Mouse (Mus musculus) megakaryocyte, embryonic 14.5 days (primary cell): Measurements from ENCODE around the gene Cep152. TPM values are rescaled to one million over a fixed set of nuclear protein-coding genes. Genes with fewer than 3 reads are reported as not detected.

Source experiments
- H3K27me3 ChIP-seq: replicated peaks from 2 replicates; pipeline ENCODE3; 2012; ENCODE audit warnings: inconsistent platforms
- H3K36me3 ChIP-seq: replicated peaks from 2 replicates; pipeline ENCODE3; 2012; ENCODE audit warnings: low read length, inconsistent platforms, mixed read lengths
- H3K4me1 ChIP-seq: 2 replicates; pipeline ENCODE4 v1.6.1; 2012; ENCODE audit warnings: inconsistent platforms
- H3K4me3 ChIP-seq: replicated peaks from 2 replicates; pipeline ENCODE3; 2012; ENCODE audit warnings: moderate library complexity, mild to moderate bottlenecking, inconsistent platforms
- H3K9me3 ChIP-seq: 2 replicates; pipeline ENCODE4 v1.6.1; 2012; ENCODE audit warnings: inconsistent platforms
- FLI1 ChIP-seq: IDR thresholded peaks from 2 replicates; pipeline ENCODE4 v1.6.1; 2012; ENCODE audit warnings: low read length, inconsistent platforms, mixed read lengths
- GATA1 ChIP-seq: IDR thresholded peaks from 3 replicates; pipeline ENCODE4 v1.6.1; 2012; ENCODE audit warnings: mixed read lengths, low read length, inconsistent platforms, borderline replicate concordance
- polyA plus RNA-seq: library from polyadenylated mRNA; stranded (reverse); fragments of >175 nt; gene quantifications from 2 replicates; pipeline ENCODE4 v1.2.3, GENCODE M21; 2012; ENCODE audit warnings: low replicate concordance; ENCODE audit not compliant: insufficient read depth

Gene Cep152
- polyA plus RNA-seq, 1 experiment = 0.58 TPM

DNA sequence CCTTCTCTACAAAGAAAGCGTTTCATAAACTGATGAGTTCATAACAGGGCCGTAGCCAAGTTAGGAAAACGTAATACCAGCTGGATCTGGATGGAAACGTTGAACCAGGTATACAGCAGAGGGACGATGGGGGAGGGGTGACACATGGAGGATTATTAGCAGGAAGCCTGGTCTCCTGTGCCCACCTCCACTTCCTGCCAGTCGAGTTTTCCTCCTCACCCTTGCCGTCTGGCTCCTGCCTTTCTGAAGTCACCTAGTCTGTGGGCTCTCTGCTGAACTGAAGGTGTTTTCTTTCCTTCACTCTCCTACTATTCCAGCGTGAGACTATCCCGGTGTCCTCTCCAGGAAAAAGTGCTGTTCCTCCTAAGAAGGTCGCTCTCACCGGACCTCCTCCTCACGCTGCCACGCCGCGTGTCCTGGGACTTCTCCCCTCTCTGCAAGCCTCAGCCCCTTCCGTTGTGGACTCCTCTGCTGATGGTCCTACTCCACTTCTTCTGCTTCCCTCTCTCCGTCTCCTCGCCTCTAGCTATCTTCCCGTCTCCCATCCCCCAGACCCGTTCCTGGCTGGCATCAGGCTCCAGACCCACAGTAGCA is 35.7 kb upstream of the Cep152 start:
- Histone ChIP-seq H3K4me1 (peaks cover 22% of the 10 kb centered on the region), H3K4me3 (peak overlapping the region; percentile 31), H3K36me3 (no peaks in the 10 kb centered on the region), H3K9me3 (peaks cover 5% of the 10 kb centered on the region), H3K27me3 (peaks cover 34% of the 10 kb centered on the region)
- TF ChIP-seq FLI1 (no peak), GATA1 (no peak)

DNA sequence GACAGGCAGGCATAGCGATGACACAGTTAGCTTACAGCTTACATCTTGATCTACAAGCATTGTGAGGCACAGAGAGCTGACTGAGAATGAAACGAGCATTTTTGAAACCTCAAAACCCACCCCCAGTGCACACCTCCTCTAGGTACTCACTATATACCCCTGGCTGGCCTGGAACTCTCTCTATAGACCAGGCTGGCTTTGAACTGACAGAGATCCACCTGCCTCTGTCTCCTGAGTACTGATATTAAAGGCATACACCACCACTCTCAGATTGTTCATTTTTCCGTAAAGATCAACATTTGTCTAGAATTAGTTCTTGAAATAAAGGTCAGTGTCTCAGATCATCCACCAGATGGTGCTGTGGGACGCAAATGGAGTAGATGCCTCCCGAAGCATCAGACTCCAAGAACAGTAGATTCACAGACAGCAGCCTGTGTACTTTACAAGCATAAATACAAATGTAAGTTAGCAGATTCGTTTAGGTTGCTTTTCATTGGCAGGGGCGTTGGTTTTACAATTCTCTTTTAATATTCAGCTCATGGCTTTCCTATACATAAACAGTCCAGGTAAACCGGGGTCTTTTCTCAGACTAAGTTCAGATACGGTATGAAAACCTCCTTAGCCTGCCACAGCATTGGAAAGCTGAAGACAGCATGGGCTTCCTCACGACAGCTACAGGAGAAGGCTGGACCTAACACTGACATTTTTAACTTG is 35.1 kb upstream of the Cep152 start:
- Histone ChIP-seq H3K27me3 (peaks cover 36% of the 10 kb centered on the region), H3K4me1 (peaks cover 17% of the 10 kb centered on the region), H3K9me3 (peaks cover 5% of the 10 kb centered on the region), H3K4me3 (peak overlapping the region; percentile 65), H3K36me3 (no peaks in the 10 kb centered on the region)
- TF ChIP-seq FLI1 (no peak), GATA1 (no peak)

DNA sequence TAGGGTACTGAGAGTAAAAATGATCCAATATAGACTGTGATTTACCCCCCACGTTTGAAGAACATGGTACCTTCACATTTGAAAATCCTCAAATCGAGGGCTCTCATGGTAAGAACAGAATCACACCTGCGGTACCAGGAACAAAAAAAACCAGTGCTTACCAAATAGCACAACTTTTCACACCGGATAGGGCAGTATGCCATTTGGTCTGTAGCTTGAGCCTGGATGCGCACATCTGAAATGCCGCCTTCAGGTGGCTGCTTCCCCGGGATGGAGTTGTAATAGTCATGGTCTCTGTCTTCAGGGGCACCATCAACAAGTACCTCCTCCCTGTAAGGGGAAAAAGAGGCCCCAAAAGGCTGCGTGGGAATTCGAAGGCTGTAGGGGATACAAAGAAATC is 30.5 kb upstream of the Cep152 start:
- no peaks in the 10 kb centered on the region for H3K36me3 ChIP-seq
- peaks cover 10% of the 10 kb centered on the region; the same call in 1 of the 2 replicates for H3K4me1 ChIP-seq
- H3K9me3 ChIP-seq = peaks cover 5% of the 10 kb centered on the region
- H3K27me3 ChIP-seq = peaks cover 32% of the 10 kb centered on the region
- H3K4me3 ChIP-seq = no peak overlapping the region
- TF ChIP-seq GATA1 (no peak), FLI1 (no peak)

DNA sequence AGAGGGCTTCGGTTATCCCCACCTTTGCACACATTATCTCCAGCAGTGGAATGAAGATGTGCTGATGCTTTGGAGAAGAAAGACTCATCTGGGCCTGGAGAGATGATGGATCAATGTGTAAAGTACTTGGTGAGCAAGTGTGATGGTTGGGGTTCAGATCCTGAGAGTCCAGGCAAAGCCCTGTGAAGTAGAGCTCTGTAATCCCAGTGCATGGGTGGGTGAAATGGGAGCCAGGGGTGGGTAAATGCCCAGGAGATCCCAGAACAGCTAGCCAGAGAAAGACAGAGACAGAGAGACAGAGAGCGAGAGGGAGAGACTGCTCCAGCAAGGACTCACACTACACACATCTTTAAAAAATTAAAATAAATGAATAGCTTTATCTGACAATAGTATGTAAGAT is 28.4 kb upstream of the Cep152 start:
- Histone ChIP-seq H3K4me3 (no peak overlapping the region), H3K4me1 (peaks cover 4% of the 10 kb centered on the region; the same call in 1 of the 2 replicates), H3K9me3 (peaks cover under 1% of the 10 kb centered on the region), H3K27me3 (peaks cover 43% of the 10 kb centered on the region), H3K36me3 (no peaks in the 10 kb centered on the region)
- TF ChIP-seq GATA1 (no peak), FLI1 (no peak)

DNA sequence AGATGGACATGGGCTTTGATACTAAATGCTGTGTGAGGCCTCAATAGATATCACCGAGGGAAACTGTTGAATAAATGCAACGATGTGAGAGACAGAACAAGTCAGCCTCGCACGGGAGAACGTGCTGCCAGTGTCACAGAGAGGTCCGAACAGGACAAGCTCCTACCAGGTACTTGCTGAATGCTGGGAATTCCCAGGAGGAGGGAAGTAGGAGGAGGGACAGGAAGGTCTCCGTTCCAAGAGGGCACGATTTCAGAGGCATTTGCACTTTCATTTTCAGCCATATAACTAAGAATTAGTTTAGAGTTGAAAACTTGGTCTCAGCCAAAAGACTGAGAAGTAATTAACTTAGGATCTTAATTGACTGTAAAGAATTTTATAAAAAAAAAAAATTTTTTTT is 26.6 kb upstream of the Cep152 start:
- no peaks in the 10 kb centered on the region for H3K9me3 ChIP-seq
- no peaks in the 10 kb centered on the region for H3K36me3 ChIP-seq
- peaks cover 4% of the 10 kb centered on the region; the same call in 1 of the 2 replicates for H3K4me1 ChIP-seq
- H3K4me3 ChIP-seq = no peak overlapping the region
- TF ChIP-seq FLI1 (no peak), GATA1 (no peak)
- H3K27me3 ChIP-seq = peaks cover 52% of the 10 kb centered on the region

DNA sequence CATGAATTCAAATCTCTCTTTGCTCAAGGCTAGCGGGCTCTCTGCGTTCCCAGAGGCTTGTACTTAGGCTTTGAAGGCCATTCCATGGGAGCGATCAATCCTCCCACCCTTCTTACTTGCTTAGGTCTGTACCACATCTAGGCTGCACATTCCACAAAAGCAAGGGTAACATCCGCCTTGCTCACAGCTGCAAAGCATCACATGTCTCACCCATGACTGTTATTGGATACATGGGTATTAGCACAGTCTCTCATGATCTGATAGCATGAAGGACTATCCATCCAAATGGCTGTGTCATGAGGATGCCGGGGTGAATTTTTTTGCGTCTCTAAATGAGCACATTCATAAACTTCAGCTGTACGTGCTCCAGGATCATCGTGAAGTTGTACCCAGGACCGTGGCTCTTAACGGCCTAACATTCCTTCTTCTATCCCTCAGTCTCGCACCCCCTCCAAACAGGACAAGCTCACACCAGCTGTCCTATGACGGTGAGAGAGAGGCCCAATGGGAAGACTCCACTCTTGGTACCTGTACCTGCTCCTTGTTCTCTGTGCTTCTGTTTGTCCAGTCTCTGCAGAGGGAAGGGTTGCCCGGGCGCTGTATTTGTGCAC is 25.9 kb upstream of the Cep152 start:
- TF ChIP-seq FLI1 = no peak
- no peak for TF ChIP-seq GATA1
- no peaks in the 10 kb centered on the region for H3K36me3 ChIP-seq
- peaks cover 4% of the 10 kb centered on the region; the same call in 1 of the 2 replicates for H3K4me1 ChIP-seq
- no peaks in the 10 kb centered on the region for H3K9me3 ChIP-seq
- H3K27me3 ChIP-seq = peaks cover 52% of the 10 kb centered on the region
- H3K4me3 ChIP-seq = no peak overlapping the region

DNA sequence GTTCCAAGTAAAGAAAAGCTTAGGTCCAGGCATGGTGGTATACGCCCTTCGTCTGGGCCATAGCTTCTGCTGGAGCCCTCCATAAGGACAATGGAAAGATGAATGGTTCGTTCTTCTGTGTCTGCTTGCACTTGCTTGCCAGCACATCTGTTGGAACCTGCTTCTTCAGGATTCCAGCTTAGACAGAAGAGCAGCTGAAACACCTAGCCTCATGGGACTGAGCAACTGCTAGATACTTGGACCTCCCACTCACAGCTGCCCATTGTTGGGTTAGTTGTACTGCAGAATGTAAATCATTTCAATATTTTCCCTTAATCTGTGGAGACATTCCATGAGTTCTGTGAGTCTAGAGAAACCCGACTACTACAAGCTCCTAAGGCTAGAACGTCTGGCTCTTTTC is 25.1 kb upstream of the Cep152 start:
- H3K4me3 ChIP-seq = no peak overlapping the region
- peaks cover 48% of the 10 kb centered on the region for H3K27me3 ChIP-seq
- peaks cover 4% of the 10 kb centered on the region; the same call in 1 of the 2 replicates for H3K4me1 ChIP-seq
- no peaks in the 10 kb centered on the region for H3K36me3 ChIP-seq
- TF ChIP-seq GATA1 = no peak
- no peak for TF ChIP-seq FLI1
- H3K9me3 ChIP-seq = no peaks in the 10 kb centered on the region

DNA sequence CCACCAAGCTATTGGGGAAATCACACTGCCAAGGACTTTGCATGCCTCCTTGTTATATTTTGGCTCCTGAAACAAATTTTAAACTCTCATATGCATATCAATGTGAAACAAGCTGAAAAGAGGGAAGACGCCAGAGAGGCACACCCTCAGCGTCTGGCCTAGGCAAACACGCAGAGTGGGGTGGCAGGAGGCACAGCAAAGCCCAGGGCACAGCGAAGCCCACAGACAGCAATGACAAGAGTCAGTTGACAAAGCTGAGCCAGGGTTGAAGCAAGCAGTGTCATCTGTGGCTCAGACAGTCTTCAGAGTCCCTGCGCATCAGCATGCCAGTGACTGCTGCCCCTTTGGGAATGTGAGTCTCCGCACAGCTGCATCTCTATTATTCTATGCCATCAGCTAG is 20.0 kb upstream of the Cep152 start:
- peaks cover 4% of the 10 kb centered on the region; the same call in 1 of the 2 replicates for H3K4me1 ChIP-seq
- no peak overlapping the region for H3K4me3 ChIP-seq
- H3K27me3 ChIP-seq = peaks cover 30% of the 10 kb centered on the region
- no peaks in the 10 kb centered on the region for H3K9me3 ChIP-seq
- H3K36me3 ChIP-seq = no peaks in the 10 kb centered on the region
- TF ChIP-seq FLI1 (no peak), GATA1 (no peak)

DNA sequence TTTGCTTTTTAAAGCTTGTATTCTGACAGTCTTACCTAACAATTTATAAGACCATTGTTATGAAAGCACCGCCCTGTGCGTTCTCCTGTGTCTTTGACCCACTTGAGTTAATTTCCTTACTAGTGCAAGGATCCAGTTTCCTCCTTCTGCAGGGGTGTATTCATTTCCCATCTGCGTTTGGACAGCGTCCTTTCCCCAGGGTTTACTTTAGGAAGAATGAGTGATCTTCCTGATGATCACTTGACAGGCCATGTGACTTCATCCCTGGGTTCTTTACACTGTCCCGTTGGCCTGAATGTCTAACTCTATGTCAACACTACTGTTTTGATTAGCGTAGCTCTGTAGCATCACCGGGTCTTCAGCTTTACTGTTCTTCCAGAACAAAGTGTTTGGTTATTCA is 12.4 kb upstream of the Cep152 start:
- Histone ChIP-seq H3K36me3 (no peaks in the 10 kb centered on the region), H3K4me1 (no peaks in the 10 kb centered on the region), H3K27me3 (peaks cover 13% of the 10 kb centered on the region), H3K4me3 (no peak overlapping the region), H3K9me3 (no peaks in the 10 kb centered on the region)
- TF ChIP-seq GATA1 (no peak), FLI1 (no peak)

DNA sequence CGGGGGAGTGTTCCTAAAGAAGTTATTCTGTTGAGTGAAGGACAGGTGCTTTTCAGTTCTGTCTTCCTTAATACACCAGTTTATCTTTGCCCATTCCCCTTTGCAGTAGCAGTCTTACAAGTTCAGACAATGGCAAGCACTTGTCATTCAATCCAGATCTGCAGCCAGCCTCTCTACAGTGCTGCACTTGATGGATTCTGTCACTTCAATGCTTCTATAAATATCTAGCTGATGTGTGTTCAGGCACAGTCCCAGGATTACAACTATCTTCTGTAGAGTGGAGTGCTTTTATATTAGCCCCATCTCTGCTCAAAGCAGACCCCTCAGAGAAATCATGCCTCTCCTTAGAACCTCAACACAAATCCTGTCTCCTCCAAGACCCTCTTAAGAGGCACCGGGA is 5.1 kb upstream of the Cep152 start:
- Histone ChIP-seq H3K9me3 (no peaks in the 10 kb centered on the region), H3K4me3 (no peak overlapping the region), H3K4me1 (peaks cover 10% of the 10 kb centered on the region), H3K36me3 (no peaks in the 10 kb centered on the region), H3K27me3 (peaks cover 11% of the 10 kb centered on the region)
- no peak for TF ChIP-seq FLI1
- no peak for TF ChIP-seq GATA1
